In genomic region chr5:122318100-122318499, GRCm38 (mm10) we compare ENCODE assay signal across 8 mouse cellular contexts. TPM values are rescaled to one million over a fixed set of nuclear protein-coding genes. Genes with fewer than 3 reads are reported as not detected.
DNase-seq lines count a peak whose midpoint lies in the region; ATAC-seq lines count a peak whose summit lies in the region.

No protein-coding gene starts in this region.

- 0 out of 2 replicates have a peak, but pooled peaks cover 2% of the 10 kb centered on the region for H3K36me3 ChIP-seq in forebrain, embryonic 16.5 days (ENCODE audit: control insufficient read depth, insufficient read depth)

- H3K4me3 ChIP-seq in forebrain, embryonic 16.5 days (replicated peaks; ENCODE audit: low read length): no peak overlapping the region

- peak; percentile 92 for ATAC-seq in neutrophil, adult 5-6 weeks (ENCODE audit: extremely low read depth, insufficient number of reproducible peaks, low FRiP score, poor library complexity, severe bottlenecking)
- no peak for ATAC-seq in forebrain, embryonic 16.5 days

- no peak overlapping the region for H3K9ac ChIP-seq in forebrain, embryonic 16.5 days (replicated peaks; ENCODE audit: low read depth, low read length)

- peak; percentile 55 for DNase-seq in kidney, adult 9 months
- no peak for DNase-seq in kidney, postnatal 4 days
- peak; percentile 84 for DNase-seq in R1 (ENCODE audit: low read depth, low spot score)
- DNase-seq in heart, postnatal 4 days: peak; percentile 43
- no peak for DNase-seq in right cerebral cortex, postnatal 36 days (ENCODE audit: low spot score in 2 of 2)
- DNase-seq in layer of hippocampus, postnatal 25 days (ENCODE audit: extremely low spot score in 1 of 2, low spot score in 1 of 2): no peak

- H3K4me1 ChIP-seq in forebrain, embryonic 16.5 days (replicated peaks; ENCODE audit: control insufficient read depth, insufficient read depth, low read length): no peaks in the 10 kb centered on the region

- no peaks in the 10 kb centered on the region for H3K9me3 ChIP-seq in forebrain, embryonic 16.5 days (ENCODE audit: control insufficient read depth, low read length)

- no peak overlapping the region for H3K4me2 ChIP-seq in forebrain, embryonic 16.5 days (ENCODE audit: low read length)

- WGBS in forebrain, embryonic 16.5 days: 76% methylated on average over 3 of the region's 3 CpGs

- no peak overlapping the region for H3K27ac ChIP-seq in forebrain, embryonic 16.5 days (ENCODE audit: low read length)

- no peaks in the 10 kb centered on the region for H3K27me3 ChIP-seq in forebrain, embryonic 16.5 days (replicated peaks; ENCODE audit: control insufficient read depth, insufficient read depth, low read length)

RNA-seq across cellular contexts. Expression of gene Pptc7, which starts 33.9 kb away (rescaled TPM):
- 10 to 100 TPM; 44.0 to 47.2 TPM for total RNA-seq in heart, postnatal 4 days (2021)
- total RNA-seq in neutrophil, adult 5-6 weeks (2017): 43.0 and 46.2 TPM in 2 replicates
- total RNA-seq in layer of hippocampus, postnatal 25 days (2021): 10 to 100 TPM; 36.5 to 42.5 TPM
- polyA plus RNA-seq in forebrain, embryonic 16.5 days (2015; fragmentation: Nextera tagmentation; extraction: Ambion mirVana): 8.2 and 8.5 TPM in 2 replicates

RNA-seq across cellular contexts. Expression of gene Rad9b, which starts 35.9 kb away (rescaled TPM):
- 1 to 10 TPM; 1.7 to 2.8 TPM for total RNA-seq in heart, postnatal 4 days (2021)
- total RNA-seq in neutrophil, adult 5-6 weeks (2017): 13.3 and 14.2 TPM in 2 replicates
- total RNA-seq in layer of hippocampus, postnatal 25 days (2021): 1 to 10 TPM; 3.4 to 4.0 TPM
- 19.2 and 19.7 TPM in 2 replicates for polyA plus RNA-seq in forebrain, embryonic 16.5 days (2015; fragmentation: Nextera tagmentation; extraction: Ambion mirVana)

RNA-seq across cellular contexts. Expression of gene Vps29, which starts 36.1 kb away (rescaled TPM):
- 100 to 1,000 TPM; 120 to 132 TPM for total RNA-seq in heart, postnatal 4 days (2021)
- total RNA-seq in neutrophil, adult 5-6 weeks (2017): 45.1 and 60.3 TPM in 2 replicates
- total RNA-seq in layer of hippocampus, postnatal 25 days (2021): 100 to 1,000 TPM; 206 to 217 TPM
- 264 and 288 TPM in 2 replicates for polyA plus RNA-seq in forebrain, embryonic 16.5 days (2015; fragmentation: Nextera tagmentation; extraction: Ambion mirVana)

RNA-seq across cellular contexts. Expression of gene Gpn3, which starts 53.6 kb away (rescaled TPM):
- 10 to 100 TPM; 20.5 to 21.5 TPM for total RNA-seq in heart, postnatal 4 days (2021)
- total RNA-seq in neutrophil, adult 5-6 weeks (2017): 35.0 and 40.5 TPM in 2 replicates
- 10 to 100 TPM; 26.4 to 28.2 TPM for total RNA-seq in layer of hippocampus, postnatal 25 days (2021)
- 50.0 and 57.0 TPM in 2 replicates for polyA plus RNA-seq in forebrain, embryonic 16.5 days (2015; fragmentation: Nextera tagmentation; extraction: Ambion mirVana)

RNA-seq across cellular contexts. Expression of gene Tctn1, which starts 53.8 kb away (rescaled TPM):
- total RNA-seq in heart, postnatal 4 days (2021): 1 to 10 TPM; 6.0 to 6.1 TPM
- total RNA-seq in neutrophil, adult 5-6 weeks (2017): 27.6 and 39.9 TPM in 2 replicates
- 10 to 100 TPM; 11.8 to 12.3 TPM for total RNA-seq in layer of hippocampus, postnatal 25 days (2021)
- 3.6 and 4.8 TPM in 2 replicates for polyA plus RNA-seq in forebrain, embryonic 16.5 days (2015; fragmentation: Nextera tagmentation; extraction: Ambion mirVana)

Comparison
In these comparisons a context has a peak if more than half of its experiments do, and no peak if none do; other contexts are left out.
1. DNase-seq: peak in kidney, adult 9 months (single experiment), R1 (single experiment) and heart, postnatal 4 days (single experiment); none in kidney, postnatal 4 days (0 of 2), right cerebral cortex, postnatal 36 days (0 of 2) and layer of hippocampus, postnatal 25 days (0 of 2).